Mouse (Mus musculus) thymus, postnatal 25 days (tissue): ENCODE data around the gene Psmd12.

Source experiments
- DNase-seq: peaks from one replicate; pipeline ENCODE4 v3.0.0; 2022

Psmd12 gene

DNA sequence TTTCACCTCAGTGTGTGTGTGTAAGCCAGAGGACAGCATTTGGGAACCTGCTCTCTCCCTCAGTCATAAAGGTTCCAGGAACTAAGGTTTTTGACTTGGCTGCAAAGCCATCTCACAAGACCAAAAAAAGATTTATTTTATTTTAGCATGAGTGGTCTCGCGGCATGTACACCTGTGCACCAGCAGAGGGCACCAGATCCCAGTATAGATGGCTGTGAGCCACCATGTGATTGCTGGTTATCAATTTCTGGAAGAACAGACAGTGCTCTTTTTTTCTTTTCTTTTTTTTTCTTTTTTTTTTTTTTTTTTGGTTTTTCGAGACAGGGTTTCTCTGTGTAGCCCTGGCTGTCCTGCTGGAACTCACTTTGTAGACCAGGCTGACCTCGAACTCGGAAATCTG lies 32.7 kb downstream of the Psmd12 start:
- DNase-seq, result peak; percentile 72

DNA sequence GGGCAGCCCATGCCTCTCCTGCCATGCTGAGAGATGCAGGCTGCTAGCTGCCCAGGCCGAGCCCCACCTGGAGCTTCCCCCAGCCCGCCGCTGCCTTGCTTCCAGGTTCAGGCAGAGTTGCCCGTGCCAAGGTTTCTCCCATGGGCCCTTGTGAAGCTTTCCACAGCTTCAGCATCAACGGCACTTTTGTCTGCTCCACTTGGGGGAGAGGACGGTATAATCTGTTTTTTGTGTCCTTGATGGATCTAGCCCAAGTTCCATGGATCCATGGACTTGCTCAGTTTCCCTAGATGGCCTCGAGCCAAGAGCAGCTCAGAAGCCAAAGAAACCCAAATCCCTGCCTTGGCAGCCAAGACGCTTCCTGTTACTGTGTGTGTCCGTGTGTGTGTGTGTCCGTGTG lies 33.8 kb downstream of the Psmd12 start:
- no peak for DNase-seq

DNA sequence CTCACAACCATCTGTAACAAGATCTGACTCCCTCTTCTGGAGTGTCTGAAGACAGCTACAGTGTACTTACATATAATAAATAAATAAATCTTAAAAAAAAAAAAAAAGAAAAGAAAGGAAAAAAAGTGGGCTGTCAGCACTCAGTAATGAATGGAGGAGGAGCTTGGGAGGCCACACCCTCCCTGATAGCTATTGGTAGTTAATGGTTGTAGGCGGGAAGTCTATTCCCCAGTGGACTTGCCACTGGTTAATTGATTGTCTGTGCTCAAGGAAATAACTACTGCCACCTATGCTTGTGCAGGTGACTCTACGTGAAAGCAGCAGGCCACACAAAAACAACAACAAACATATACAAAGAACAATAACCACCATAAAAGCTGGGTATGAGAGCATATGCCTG lies 37.1 kb downstream of the Psmd12 start:
- DNase-seq, result no peak

DNA sequence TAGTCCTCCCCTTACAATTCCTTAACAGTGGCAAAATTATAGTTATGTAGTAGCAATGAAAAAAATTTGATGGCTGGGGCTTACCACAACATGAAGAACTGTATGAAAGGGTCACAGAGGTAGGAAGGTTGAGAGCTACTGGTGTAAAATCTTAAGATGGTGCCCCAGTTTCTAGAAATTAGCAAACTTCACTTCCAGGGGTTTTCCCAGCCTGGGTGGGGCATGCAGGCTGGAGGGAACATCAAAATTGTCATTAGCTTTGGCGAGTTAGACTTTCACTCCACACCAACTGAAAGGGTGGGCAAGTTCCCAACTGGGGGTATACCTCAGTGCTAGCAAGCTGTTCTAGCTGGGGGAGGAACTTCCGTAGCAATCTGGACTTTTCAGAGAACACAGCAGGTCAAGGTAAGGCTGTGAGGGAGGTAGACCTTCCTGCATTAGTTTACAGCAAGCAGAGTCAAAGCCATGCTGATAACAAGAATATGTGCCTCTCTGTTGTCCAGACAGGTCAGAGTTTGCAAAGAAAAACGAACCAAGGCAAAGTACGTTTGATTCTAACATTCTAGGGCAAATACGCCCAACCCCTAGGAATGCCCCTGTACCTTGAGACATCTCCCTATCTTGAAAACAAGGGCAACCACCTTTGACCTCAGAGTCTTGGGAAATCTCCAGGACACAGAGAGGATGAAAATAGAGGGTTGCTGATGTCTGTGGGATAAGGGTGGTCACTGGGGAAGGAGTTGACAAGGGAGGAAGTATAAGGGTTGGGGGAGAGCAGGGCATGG lies 39.6 kb downstream of the Psmd12 start:
- no peak for DNase-seq

DNA sequence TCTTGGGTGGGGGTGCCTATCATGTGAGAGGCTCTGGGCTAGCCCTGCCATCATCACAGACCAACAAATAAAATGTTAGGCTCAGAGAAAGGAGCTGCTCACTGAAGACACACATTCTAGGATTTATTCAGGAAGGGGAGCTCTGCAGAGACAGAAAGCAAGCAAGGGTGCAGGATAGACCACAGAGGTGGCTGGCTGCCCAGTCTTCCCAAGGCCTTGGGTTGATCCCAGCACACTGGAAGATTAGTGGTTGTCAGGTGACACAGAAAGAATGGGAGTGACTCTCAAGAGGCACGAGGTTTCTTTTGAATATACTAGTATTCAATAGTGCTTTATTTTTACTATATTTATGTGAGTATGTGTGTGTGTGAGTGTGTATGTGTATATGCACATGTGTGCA lies 41.9 kb downstream of the Psmd12 start:
- DNase-seq, result no peak

DNA sequence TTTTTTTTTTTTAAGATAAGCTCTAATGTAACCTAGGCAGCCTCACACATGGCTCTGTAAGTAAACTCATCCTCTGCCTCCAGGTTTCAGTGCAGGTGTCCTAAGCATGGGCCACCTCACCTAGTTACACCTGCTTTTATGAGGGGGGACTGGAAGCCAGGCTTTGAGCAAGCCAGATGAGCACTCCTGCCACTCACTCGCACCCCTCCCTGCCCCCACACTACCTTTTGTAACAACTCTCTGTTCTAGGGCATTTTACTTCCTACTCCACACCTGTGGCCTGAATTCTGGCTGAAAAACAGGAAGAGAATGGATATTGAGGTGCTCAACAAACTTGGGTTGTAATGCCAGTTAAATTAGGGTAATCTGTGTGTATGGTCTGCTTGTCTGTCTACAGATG lies 45.7 kb downstream of the Psmd12 start:
- peak; percentile 39 for DNase-seq

DNA sequence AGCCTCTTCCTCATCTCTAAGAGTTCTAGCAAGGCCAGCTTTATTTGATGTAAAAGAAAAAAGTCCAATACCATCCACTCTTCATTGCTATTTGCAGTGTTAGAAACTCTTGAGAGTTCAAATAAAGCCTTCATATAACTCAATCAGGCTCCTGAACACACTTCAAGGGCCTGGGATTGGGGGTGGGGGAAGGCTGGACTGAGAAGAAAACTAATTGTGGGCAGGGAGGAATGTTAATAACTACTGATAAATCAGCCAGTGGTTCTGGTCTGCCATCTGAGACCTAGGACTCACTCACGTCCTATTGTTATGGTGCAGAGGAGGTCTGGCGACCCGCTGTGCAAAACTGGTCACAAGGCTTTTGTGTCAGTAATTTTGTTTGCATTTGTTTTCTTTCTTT lies 48.3 kb downstream of the Psmd12 start:
- DNase-seq, result no peak

DNA sequence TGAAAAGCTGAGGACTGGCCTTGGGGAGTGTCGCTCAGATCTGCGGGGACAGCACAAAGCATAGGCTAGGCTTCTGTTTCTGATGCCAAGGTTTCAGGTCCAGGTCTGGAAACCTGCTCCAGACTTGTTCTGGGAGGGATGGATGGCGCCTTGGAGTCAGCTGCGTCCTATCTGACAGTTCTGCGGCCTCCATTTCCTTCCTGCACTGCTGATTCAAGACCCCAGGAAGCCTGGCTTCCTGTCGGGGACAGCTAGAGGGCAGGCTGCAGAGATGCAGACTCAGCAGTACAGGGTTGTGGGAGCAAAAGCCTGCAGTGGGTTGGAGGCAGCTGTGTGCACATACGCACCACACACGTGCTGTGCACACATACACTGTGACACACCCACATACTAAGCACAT lies 50.0 kb downstream of the Psmd12 start:
- DNase-seq, result peak; percentile 80

DNA sequence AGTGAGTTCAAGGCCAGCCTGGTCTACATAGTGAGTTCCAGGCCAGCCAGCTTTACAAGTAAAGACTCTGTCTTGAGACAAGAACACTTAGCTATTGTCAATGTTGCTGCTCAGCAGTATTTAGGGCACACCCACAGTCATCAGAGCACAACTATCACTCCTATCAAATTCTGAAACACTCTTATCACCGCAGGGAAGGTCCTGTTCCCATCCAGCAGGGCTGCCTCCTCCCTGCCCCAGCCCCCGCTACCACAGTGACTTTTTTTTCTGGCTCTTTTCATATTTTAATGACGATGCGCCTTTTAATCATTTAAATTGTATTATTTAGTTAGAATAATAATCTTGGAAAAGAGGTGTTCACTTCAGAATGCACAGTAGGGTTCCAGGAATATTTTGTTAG lies 52.2 kb downstream of the Psmd12 start:
- no peak for DNase-seq

DNA sequence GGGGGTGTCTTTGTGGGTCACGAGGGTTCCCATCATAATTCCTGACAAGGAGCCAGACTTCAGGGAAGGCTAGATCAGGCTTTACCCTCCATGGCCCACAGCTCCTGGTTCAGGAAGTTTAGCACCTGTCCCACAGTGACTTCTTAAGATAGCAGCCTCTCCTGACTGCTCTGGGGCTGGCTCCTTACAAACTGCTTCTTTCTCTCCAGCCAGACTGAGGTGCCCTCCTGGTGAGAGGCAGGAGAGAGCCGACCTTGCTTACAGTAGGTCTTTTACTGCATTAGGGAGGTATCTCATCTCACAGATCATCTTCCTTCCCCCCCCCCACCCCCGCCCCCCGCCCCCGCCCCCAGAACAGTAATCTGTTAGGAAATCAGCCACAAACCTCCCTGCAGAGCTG lies 53.0 kb downstream of the Psmd12 start:
- no peak for DNase-seq

DNA sequence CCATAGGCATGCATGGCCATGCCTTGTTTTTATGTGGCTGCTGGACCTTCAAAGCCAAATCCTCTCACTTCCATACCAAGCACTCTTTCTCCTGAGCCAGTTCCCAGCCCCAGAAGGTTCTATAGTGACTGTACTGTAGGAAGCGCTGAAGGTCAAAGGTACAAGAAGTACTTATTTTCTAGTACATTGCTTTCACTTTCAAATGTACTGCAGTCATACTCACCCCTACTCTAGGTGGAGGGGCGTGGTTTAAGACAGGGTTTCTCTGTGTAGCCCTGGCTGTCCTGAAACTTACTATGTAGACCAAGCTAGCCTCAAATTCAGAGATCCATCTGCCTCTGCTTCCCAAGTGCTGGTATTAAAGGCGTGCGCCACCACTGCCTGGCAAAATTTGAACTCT lies 59.7 kb downstream of the Psmd12 start:
- no peak for DNase-seq

DNA sequence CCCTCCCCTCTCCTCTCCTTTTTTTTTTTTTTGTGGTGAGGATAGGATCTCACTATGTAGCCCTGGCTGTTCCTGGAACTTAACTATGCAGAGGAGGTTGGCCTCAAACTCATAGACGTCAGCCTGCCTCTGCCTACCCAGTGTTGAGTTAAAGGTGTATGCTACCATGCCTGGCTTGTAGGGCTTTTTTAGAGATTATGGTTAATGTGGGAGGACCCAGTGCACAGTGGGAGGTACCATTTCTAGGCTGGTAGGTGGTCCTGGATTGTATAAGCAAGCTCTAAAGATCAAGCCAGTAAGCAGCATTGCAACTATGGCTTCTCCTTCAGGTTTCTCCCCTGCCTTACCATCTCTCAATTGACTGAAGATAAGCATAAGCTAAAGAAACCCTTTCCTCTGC lies 61.1 kb downstream of the Psmd12 start:
- no peak for DNase-seq

DNA sequence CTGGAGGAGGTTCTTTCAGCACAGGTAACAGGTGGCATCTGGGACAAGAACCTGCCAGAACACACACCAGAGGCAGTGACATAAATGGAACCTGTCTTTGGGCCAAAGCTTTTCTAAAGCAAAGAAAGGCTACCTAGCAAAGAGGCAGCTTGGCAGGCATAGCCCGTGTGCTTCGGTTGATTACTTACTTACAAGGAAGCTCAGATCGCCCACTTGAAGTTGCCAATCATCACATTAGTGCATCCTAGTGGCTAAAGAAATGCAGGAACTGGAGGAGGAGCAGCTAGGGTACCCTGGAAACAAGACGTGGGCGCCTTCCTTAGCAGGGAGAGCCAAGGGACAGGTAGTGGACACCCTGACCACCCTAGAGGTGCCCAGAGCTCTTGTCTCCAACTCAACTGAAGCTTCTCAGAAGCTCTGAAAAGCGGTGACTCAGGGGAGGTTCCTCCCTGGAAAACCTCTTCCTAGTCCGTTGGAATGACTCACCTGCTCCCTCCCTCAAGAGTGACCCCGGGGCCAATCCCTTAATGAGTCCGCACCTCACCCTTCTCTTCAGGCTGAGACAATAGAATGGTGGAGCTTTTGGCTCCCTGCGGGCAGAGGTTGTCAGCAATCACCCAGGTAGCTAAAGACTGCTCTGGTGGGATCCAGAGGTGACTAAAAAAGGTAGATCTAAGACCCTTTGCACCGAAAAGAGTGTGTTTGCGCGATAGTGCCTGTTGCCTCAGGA lies 66.6 kb downstream of the Psmd12 start:
- DNase-seq, result no peak

DNA sequence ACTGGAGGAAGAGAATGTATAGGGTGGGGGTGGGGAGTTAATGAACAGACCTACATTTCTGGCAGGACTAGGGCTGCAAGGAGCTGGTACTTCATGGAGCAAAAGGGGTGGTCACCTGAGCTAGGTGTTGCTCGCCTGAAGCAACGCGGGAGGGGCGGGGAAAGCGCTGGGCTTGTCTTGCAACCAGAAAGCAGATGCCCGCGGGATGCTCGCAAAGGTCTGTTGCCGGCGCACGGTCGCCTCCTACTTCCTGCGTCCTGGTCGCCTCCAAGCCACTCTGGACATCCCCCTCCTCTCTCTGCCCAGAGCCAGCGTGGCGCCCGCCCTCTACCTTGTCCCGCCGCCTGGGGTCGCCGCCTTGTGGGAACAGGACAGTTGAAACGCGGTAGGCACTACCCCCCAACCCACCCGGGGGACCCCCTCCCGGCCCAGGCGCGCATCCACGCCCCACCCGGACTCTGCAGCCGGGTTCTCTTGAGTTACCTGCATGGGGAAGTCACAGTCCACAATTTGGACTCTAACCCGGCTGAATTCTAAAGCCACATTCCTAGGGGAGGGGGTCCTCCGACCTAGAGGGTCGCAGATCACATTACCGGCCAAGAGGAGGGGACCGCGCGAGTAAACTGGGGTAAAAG lies 67.5 kb downstream of the Psmd12 start:
- peak; percentile 48 for DNase-seq

DNA sequence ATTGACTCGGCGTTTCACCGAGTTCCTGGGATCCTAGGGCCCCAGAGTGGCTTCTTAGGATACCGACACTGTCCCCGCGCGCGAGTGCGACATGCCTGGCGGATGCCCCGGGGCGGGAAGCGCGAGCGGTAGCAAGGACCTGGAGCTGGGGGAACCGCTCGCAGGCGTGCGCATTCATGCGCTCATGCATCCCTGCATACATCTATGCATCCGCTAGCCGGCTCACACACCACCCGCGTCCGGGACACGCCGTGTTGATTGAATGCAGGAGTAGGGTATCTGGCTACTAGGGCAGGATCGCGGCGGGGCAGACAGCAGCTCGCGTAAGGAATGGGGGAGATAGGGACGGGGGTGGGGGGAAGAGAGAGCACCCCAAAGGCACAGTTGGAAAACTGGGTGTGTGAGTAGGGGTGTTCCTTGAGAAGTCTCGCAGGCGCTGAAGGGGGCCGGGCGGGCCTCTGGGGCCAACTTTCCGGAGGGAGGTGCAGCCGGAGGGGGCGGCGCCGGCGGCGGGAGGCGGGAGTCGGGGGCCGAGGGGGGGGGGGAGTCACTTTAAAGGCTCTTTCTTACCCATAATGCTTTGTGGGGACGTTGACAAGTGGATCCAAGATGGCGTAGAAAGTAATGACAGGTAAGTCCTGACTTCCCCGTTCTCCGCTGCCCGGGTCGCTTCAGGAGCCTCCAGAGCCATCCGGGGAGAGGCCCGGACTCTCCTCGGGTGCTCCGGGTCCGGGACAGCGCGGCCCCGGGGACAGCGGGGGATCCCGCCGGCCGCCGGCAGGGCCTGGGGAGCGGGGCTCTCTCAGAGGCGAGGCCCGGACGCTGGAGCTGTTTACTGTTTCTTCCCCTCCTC lies 68.3 kb downstream of the Psmd12 start, which contains the start of gene Helz:
Gene Helz, plus strand, starts transcription at position 580 of the 853 bp plus-strand sequence.
- DNase-seq, result peak; percentile 86

DNA sequence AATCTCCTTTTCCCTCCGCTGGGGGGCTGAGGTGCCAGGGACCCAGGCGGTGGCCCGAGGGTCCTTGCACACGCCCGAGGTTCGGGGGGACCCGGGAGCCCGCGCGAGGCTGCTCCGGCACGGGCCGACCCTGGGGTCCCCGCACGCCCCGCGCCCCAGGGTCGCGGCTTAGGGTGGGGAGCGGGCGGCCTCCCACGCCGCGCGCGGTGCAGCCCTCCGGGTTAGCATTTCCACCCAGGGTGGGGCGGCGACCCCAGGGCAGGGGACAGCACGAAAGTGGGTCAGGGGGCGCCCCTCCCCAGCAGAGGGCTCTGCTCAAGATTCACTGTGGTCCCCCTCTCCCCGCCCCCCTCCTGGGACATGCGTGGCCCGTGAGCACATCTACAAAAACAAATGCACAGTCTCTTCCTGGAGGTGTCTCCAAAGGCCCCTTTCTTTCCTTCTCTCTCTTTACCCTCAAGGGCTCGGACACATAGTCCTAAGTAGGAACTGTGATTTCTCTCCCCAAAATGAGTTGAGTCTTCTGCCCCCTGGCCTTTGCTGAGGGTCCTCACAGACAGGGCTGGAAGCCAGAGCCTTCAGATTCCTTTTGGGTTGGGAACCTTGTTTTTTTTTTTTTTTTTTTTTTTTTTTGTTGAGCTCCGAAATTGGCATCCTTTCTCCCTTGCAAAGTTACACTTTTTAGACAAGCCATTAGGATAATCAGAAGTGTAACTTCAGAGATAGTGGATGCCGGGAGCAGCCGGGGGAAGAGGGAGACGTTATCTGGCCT lies 69.1 kb downstream of the Psmd12 start:
- DNase-seq, result peak; percentile 59
